Comparison of ENCODE assay signal across 9 mouse cellular contexts in genomic region chr4:49072886-49073285, GRCm38 (mm10). TPM values are rescaled to one million over a fixed set of nuclear protein-coding genes. Genes with fewer than 3 reads are reported as not detected.
DNase-seq lines count a peak whose midpoint lies in the region; ATAC-seq lines count a peak whose summit lies in the region.
"Had no signal": no experiment of that assay in that cellular context is flagged by ENCODE, and none has a peak within 500 bp of the region (broad histone marks: within the 10 kb centered on the region; RNA-seq: fewer than 3 reads in every experiment).

No protein-coding gene starts in this region.

- peak; percentile 81 for ATAC-seq in frontal cortex, adult (ENCODE audit: low TSS enrichment)
- ATAC-seq in monocyte, adult 5-6 weeks (replicated peaks; ENCODE audit: insufficient number of reproducible peaks, low FRiP score, low TSS enrichment, poor library complexity, severe bottlenecking) = no peak
- no peak for ATAC-seq in midbrain, embryonic 13.5 days

- no peak overlapping the region for H3K27ac ChIP-seq in midbrain, embryonic 13.5 days

- H3K36me3 ChIP-seq in midbrain, embryonic 13.5 days = no peaks in the 10 kb centered on the region

- no peak overlapping the region for H3K4me3 ChIP-seq in midbrain, embryonic 13.5 days (replicated peaks)

- WGBS in midbrain, embryonic 13.5 days = 90% methylated on average over 4 of the region's 4 CpGs

- H3K27me3 ChIP-seq in midbrain, embryonic 13.5 days = no peaks in the 10 kb centered on the region

- no peak for DNase-seq in frontal cortex, postnatal 10 days (ENCODE audit: low spot score in 2 of 2)
- DNase-seq in adipocyte (ENCODE audit: low spot score) = peak; percentile 26
- peak; percentile 45 for DNase-seq in gastrocnemius, adult 18-20 months (ENCODE audit: low spot score)
- DNase-seq in kidney, postnatal 10 days = peak; percentile 70
- peak; percentile 64 for DNase-seq in ovary, adult 18-20 months (ENCODE audit: low spot score)

- H3K9ac ChIP-seq in midbrain, embryonic 13.5 days (replicated peaks) = no peak overlapping the region

- peaks cover 4% of the 10 kb centered on the region; the same call in 1 of the 2 replicates for H3K4me1 ChIP-seq in midbrain, embryonic 13.5 days (replicated peaks)

- H3K9me3 ChIP-seq in midbrain, embryonic 13.5 days = no peaks in the 10 kb centered on the region

- no peak overlapping the region for H3K4me2 ChIP-seq in midbrain, embryonic 13.5 days (replicated peaks)

RNA-seq across cellular contexts. Expression of gene Plppr1, which starts 13.8 kb away (rescaled TPM):
- not detected for total RNA-seq in gastrocnemius, adult 18-20 months (2021)
- not detected in 3 replicates for total RNA-seq in monocyte, adult 5-6 weeks (2017)
- polyA plus RNA-seq in midbrain, embryonic 13.5 days (2015; fragmentation: Nextera tagmentation; extraction: Ambion mirVana) = 38.9 and 42.7 TPM in 2 replicates
- polyA plus RNA-seq: C2C12 had no signal

Comparison
In these comparisons a context has a peak if more than half of its experiments do, and no peak if none do; other contexts are left out.
1. DNase-seq: peak in adipocyte (single experiment), gastrocnemius, adult 18-20 months (single experiment), kidney, postnatal 10 days (single experiment) and ovary, adult 18-20 months (single experiment); none in frontal cortex, postnatal 10 days (0 of 2).